Mouse (Mus musculus) thymus, postnatal 25 days (tissue): Measurements from ENCODE around the gene Kcnma1.

Experiments
- DNase-seq: peaks from one replicate; pipeline ENCODE4 v3.0.0; 2022

Gene Kcnma1

DNA sequence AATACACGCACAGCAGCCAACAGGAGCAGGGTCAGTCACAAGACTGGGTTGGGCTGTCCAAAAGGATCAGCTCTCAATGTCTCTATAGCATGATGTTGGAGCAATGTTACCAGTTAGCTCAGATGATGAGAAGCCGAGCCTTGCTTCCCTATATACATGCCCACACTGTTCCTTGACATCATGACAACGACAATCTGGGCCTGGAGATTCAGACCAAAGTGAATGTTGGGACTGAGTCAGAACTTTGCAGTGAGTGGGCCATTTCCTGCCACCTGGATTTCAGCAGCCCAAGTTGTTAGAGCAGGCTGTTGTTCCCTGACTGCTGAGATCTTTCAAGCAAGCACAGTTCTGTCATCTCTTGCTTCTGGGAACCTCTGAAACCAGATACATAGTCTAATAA, 347.9 kb downstream of the Kcnma1 start:
- no peak for DNase-seq

DNA sequence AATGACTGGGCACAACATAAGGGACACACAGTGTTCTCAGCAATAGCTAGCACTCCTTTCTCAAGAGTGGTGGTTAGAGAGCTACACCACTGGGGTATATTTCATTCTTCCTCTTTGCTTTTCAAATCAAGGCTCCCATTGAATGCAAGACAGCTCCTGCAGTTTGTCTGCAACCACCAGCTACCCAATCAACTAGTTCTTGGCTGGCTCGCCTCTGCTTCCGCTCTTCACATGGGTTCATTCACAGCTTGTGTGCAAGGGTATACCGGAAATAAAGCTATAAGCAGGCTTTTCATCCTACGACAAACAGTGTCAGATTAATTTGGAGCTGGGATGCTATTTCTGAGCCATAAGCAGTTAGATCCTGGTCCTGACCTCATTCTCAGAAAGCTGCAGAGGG, 362.6 kb downstream of the Kcnma1 start:
- no peak for DNase-seq

DNA sequence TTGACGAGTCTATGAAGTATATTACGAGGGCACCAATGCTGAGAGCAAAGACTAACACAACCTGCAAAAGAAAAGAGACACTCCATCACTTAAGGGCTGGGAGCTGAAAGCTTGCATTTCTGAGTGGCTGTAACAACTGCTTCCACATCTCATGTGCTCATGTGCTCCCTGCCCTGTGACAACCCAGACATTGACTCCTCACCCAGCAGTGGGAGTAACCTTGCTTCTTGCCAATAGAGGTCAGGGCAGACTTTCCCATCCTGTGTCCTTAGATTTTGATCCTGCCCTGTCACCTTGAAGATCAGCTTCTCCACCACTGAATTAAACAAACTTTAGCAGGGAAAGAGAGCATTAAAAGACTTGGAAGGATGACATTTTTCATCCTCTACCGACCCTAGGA, 364.2 kb downstream of the Kcnma1 start:
- DNase-seq = no peak

DNA sequence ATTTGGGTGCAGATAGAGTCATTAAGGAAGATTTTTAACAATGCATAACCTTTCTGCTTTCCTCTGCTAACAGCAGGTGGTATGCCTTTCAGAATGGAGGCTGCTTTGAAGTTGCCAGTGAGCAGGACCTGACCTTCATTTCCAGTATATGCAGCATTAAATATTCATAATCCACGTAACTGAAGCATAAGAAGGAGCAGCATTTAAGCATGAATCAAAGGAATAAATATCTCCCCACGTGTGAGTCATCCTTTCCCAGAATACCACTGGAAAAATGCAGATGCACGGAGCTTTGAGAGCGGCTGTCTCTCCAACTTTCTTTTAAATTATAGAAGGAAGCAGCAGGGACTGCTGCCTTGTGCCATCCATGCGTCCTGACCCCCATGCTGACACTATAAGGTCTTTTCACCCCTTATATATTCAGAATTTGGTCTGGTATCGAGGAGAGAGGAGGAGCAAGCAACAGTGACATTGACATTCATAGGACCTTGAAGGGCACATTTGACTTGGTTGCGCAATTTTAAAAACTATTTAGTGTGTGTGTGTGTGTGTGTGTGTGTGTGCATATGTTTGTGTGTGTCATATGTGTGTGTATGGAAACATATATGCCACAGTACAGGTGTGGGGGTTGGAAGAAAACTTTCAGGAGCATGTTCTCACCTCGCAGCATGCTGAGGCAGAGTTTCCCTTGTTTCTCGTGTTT, 368.8 kb downstream of the Kcnma1 start:
- no peak for DNase-seq

DNA sequence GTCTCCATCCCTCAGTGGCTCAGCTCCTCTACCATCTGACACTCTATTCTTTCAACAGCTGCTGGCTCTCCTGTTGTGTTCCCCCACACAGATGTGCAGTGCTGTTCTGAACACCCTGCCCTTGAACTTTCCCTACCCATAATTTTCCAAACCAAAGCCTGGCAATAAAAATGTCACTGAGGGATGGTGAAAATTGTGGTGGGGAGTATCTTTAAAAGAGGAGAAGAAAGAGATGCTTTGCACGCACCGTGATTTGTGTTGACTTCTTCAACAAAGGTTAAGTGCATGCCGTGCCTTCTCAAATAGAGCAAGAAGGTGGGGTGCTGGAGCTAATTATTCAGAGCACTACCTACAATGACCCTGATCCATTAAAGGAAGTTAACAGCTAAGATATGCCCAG, 371.1 kb downstream of the Kcnma1 start:
- no peak for DNase-seq

DNA sequence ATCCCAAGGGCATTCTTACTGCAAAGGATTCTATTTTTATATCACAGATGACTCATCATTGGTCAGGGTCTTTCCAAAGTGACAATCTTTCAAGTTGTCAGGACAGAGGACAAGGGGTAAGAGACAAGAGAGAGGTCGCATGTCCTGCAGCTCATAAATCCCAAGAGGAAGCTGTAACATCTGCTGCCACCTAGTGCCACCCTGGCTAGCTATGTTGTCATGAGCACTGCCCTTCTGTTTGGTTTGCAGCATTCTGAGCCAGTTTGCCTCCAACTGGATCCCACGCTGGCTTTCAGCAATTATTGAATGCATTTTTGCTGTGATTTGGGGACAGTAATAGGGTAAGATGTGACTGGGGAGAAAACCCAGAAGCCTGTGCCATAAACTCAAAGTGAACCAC, 373.6 kb downstream of the Kcnma1 start:
- DNase-seq = no peak

DNA sequence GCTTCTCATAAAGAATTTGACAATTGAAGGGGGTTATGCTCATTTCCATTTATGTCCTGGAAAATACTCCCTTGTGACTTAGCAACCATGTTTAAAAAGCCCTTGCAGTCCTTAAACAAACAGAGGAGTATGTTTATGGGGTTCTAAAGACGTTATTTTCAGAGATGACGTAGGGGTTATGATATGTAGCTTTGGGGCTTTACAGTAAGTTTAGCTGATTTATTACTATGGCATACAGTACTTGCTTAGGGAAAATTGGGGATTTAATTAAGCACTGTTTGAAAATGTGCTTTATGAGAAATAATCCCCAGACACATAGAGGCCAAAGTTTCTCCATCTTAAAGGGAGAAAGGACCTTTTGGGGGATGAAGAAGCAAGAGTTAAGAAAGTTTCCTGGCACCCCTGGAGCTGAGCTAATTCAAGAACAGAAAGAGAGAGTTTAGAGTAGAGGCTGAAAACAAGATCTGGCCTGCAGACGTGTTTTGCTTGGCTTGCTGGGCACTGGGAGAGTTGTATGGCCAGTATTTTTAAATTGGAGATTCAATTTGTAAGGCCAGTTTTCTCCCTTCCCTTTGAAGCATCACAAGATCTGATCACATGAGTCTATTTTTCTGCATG, 376.1 kb downstream of the Kcnma1 start:
- no peak for DNase-seq

DNA sequence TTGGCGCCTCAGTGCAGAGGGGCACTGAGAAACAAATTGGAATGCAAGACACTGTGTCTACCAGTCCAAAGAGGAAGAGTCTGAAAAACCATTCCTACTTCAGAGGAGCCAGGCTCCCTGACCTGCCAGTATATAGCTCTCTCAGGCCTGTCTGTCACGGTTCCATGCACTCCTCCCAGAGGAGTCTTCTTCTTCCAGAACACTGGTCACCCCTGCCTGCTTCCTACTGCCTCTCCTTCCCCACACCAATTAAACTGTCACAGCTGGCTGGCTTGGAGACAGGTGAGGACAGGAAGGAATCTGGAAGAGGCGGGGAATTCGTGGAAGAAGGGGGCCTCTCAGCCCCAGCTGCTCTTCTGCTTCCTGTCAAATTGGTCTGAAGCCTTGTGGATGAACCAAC, 378.4 kb downstream of the Kcnma1 start:
- DNase-seq = no peak

DNA sequence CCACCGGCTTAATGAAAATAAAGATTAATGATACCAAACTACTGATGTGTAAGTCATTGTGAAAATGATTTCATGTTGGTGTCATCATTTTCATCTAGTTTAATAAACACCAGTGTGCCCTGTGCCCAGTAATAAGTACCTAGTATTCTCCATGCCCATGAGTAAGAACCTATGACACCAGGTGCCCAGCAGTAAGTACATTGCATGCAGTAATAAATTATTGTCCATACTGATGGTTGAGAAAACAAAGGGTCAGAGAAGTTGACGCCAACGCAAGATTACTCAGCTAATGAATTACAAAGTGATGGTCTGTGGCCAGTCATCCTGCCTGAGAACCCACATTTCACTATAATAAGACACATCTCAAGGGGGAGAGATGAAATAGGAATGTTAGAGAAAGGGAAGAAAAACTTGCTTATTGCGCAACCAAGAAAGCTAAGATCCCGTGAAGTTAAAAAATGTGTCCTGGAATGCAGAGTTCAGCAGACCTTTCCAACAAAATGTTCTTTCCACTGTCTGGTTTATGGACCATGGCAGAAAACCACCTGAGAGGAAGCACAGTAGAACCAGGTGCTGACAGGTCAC, 381.2 kb downstream of the Kcnma1 start:
- DNase-seq = no peak

DNA sequence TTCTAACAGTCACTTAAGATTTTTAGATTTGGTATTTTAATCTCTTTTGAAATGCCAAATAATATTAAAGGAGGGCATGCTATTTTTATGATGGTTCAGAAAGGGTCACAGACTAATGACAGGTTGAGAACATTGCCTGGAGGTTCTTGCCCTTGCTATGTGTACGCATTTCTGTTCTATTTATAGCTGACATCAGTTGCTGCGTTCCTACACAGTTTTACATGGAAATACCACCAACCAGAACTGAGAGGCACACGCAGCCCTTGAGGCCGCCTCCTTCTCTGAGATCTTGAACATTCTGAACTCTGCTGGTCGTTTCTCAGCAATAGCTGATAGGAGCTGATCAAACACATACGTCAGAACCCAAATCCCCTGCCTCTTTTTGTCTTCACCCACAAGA, 387.4 kb downstream of the Kcnma1 start:
- no peak for DNase-seq

DNA sequence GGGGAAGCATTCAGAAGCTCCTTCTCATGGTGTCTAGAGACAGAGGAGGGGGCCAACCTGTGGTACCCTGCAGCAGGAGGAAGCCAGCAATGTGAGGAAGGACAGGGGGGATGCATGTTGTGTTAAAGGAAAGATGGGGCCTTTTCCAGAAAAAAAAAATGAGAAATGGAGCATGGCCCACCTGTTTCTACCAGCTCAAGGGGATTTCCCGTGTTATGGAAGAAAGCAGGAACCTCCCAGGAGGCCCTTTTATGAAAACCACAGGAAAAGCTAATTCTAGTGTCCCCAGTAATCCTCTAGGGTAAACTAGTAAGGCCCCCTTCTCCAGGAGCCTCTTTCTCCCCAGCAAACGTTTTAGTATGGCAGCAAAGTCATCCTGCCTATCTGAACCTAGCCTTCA, 388.2 kb downstream of the Kcnma1 start:
- no peak for DNase-seq

DNA sequence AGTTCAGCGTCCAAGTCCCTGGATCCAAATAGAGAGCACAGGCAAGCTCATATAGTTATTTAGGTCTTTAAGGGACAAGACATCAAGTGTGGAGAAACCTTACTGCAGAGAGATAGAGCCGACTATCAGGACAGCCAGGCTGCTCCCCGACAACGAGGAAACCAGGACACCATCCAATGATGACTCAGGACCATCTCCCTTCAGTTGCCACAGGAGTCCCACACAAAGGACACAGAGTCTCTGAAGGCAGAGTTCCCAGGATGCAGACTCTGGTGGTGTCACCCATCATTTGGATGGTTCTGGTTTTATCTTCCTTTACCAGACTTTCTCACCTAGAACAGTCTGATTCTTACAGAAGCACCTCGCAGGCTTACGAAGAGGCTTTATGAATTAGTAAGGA, 388.9 kb downstream of the Kcnma1 start:
- DNase-seq = no peak

DNA sequence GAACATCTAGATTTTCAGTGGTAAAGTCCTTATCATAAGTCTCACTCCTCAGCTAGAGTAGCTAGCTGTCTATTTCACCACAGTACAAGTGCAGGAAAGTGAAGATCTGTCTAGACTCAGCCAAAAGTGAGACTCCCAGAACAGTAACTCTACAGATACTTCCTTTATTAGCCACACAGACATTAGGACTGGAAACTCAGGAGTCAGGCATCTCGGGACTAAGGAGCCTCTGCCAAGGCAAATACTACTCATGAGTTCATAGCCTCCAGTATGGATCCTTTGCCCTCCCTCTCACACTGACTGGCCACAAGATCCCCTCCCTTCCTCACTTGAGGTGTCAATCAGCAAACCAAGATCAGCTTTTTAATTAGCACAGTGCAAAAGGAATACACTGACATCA, 389.8 kb downstream of the Kcnma1 start:
- no peak for DNase-seq

DNA sequence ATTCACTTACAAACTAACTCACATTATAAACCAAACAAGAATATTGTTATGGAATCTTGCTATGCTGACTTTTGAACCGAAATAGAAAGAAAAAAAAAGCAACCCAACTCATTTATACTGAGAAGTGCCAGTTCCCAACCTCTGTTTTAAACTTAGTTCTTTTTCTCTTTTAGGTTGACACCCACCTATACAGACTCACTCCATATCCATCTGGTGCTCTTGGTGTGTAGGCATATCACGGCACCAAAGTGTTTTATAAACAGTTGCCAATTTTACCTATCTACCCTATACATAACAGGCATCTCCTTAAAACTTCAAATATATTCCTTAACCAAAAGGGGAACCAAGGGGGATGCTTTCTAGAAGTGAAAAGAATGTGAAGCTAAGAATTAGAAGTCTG, 393.6 kb downstream of the Kcnma1 start:
- no peak for DNase-seq

DNA sequence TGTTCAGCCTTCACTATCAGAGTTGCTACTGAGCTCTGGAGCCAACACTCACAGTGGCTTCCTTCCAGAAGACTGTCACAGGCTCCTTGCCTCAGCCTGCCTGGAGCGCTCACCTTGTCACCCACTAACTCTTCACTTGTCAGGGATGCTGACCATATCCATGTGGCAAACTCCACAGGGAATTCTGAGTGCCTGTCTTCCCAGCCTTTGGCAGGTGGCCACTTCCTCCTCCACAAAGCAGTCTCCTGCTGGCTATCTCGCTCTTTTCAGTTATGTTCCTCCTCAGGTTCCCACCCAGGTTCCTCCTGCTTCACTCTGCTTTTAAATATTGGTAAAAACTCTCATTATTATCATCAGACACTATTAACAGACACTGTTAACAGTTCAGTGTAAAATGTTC, 395.3 kb downstream of the Kcnma1 start:
- no peak for DNase-seq

DNA sequence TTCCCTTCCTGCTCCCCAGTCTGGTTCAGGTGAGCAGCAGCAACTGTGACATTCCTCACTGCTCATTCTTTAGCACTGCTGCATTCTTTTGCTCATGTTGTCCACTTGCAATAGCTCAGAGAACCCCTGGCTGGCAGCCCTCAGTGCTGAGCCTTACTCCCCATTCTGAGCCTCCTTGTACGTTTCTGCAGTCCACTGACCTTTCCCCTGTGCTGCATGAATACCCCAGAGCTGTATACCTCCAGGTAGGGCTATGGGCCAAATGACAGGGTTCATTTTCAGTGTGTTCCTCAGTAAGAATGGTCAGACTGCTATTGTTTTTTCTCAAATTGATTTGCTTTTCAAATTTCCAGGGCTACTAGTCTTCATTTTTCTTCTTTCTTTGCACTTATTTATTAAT, 396.2 kb downstream of the Kcnma1 start:
- no peak for DNase-seq

DNA sequence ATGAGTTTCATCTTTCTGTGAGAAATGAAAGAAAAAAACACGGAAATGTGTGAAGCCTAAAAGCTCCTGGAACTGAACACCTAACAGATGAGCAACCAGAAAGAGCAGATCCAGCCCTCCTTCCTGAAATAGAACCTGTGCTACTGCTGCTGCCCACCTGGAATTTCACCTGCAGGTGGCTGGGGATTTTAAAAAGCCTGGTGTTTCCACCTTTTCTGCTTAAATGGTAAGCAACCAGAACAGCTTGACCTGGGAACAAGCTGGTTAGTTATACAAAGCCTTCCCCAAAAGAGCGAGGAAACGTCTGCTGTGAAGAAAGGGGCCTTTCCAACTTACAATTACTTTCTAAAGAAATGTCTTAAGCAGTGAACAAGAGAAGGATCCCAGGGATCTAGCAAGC, 404.2 kb downstream of the Kcnma1 start:
- no peak for DNase-seq

DNA sequence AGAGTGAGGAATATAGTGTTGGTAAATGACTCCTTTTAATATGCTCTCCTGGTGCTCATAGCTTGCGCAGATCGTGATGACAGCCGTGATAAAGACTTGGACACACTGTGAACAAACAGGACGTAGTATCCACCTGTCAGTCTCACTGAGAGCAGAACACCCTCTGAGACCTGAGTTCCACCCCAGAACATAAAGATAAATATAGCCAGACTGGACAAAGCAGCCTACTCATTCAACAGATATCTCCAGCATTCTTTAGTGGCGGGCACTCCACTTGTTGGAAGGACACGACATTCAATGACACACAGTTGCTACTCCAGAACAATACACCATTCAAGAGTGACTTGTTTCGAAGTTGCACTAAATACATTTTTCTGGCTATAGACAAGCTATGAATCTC, 408.6 kb downstream of the Kcnma1 start:
- DNase-seq = no peak

DNA sequence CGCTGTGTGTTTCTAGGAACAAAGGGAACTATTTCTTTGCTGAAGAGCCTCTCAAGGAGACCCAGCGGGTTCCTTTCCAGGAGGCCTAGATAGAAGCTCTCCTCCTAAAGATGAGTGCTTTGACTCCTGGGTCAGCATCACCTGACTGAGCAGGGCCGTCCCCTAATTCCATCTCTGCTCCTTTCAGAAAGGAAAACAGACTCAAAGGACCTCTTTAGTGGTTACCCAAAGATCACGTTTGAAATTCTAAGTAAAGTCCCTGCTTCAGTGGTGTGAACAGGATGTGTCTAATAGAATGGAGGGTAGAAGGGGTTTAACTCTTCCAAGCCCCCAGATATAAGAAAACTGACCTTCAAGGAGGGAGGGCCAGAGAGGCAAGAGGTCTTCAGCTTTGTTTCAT, 411.4 kb downstream of the Kcnma1 start:
- no peak for DNase-seq

DNA sequence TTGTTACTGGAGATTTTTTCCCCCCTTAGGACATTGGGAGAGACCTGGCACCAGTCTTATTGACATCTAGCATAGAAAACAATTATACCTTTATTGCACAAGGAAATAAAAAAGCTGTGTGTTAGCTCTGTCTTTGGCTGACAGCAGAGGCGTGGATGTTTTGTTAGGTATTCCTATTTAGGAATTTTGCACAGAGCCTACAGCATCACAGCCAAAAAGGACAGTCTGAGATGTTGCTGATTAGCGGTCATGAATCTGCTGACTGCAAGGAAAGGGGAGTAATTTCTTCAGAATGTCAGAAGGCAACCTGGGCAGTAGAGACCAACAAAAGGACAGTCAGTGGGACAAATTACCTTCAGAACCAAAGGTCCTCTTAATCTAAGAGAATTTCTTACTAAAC, 412.2 kb downstream of the Kcnma1 start:
- no peak for DNase-seq

DNA sequence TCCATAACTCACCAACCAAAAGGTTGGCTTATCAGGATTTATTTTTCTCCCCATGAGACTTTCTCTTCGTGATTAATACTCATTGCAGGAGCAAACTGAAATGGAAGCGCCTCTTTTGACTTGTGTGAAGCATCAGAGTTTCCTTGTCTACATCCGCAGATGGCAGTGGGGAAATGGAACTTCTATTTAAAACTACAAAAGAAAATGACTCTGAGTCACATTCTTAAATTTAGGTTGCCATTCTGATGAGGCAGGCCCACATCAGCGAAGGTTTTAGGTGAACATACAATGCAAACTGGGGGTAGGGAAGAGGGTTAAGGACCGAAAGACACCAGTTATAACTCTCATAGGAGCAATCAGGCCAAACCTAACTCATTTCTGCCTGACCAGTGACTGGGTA, 419.7 kb downstream of the Kcnma1 start:
- no peak for DNase-seq

DNA sequence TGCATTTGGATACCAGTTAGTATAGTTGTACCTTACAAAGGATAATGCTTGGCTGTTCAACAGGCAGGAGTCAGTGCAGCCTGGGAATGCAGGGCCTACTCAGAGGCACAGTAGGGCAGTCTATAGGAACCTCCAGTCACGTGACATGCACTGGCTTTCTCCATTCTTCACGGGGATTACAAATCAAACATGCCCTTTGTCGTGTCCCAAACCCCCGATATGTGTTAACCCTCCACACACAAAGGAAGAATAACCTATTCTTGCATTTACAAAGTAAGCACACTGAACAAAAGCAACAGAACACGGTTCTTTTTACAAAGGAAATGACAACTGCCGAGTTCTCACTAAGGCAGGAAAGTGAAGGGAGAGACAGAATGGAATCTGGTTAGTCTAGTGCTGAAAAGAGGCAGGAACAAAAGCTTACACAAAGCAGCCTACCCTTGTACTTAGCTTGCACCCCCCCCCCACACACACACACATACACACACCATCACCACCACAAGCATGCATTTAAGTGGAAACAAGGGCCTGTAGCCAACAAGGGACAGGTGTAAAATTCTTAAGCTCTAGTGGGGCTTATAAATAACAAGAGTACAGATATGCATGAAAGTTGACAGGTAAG, 421.4 kb downstream of the Kcnma1 start:
- DNase-seq = no peak

DNA sequence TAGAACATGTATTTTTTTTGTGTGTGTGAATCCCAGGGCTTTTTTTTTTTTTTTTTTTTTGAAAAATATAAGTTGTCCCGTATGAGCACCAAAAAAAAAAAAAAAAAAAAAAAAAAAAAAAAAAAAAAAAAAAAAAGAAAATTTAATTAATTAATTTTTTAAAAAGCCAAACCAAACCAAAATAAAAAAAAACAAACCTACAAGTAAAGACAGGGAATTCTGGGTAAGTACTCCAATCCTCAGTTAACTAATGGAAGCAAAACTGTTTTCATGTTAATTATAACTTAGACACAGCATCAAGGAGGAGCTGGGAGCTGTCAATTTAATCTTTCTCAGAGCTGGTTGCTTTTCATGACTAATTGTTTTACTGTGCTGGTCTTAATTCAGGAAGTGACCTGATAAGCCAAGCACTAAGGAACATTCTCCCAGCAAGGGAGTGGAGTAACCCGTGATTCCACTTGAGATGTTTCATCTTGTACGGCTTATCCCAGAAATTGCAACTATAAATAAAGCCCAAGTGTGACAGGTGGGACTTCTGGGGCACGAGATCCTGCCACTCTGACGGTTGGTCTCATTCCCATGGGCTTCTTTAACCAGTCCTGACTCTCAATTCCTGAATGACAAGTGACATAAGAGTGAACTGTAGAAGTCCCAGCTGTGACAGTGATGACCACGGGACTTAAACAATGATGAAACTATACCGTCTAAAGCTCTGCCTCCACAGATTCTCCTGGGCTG, 424.4 kb downstream of the Kcnma1 start:
- no peak for DNase-seq

DNA sequence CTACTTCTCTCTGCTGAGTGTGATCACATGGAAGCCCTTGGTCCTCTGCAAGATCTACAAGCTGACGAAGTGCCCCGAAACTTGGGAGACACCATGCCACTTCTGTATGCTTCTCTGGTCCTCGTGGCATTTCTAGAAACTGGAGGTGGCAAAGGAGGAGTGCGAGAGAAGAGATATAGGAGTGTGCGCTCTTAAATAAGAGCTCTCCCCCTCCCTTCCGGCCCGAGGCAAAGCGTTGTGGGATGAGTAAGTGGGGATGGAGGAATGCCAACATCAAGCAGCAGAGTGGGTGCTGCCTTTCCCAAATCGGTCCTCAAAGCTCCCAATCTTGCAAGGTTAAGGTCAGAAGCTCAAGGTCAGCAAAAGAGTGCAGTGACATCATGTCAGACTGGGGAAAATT, 426.8 kb downstream of the Kcnma1 start:
- no peak for DNase-seq
